Mouse (Mus musculus) olfactory bulb, adult 2 months (tissue): ENCODE data around the gene Erc1.

ENCODE experiments used
- CTCF ChIP-seq: fragments of 200-500 bp; IDR thresholded peaks from 2 replicates; pipeline ENCODE4 v1.5.1; 2012; ENCODE audit warnings: low read depth, mild to moderate bottlenecking, low read length, moderate library complexity; ENCODE audit not compliant: insufficient read depth
- POLR2A ChIP-seq: fragments of 200-500 bp; IDR thresholded peaks from 2 replicates; pipeline ENCODE4 v1.6.1; 2012; ENCODE audit warnings: mild to moderate bottlenecking, low read depth, low read length, moderate library complexity; ENCODE audit not compliant: insufficient read depth

DNA sequence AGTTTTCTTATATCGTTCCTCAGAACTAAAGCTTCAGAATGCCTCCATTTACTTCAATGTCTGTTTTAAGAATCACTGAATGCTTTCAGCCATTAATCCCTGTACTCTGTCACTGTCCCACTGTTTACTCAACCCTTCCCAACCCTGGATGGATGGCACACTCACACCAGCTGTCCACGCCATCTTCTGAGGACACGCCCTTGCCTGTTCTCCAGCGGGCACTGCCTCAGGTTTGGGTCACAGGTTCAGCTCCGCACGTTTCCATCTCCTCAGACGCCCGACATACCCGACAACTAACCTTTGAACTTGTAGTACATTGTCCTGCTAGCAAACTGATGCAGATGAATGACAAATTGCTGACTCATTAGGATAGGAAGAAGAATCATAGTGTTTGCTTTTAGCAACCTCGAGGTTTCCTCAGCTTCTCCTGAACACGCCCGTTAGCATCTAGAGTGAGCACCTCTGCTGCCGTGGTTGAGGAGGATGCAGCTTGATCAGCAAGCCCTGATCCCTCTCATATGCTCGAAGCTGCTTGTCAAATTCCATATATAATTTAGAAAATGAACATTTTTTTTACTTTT lies 204.0 kb downstream of the Erc1 start:
- TF ChIP-seq POLR2A = no peak
- TF ChIP-seq CTCF = no peak
